Mouse (Mus musculus) mouse embryonic stem cell (cell line): Measurements from ENCODE around the gene Tmem237.

Experiments
- in situ Hi-C, 2 experiments: fragments of 300-500 bp; cut with MboI; formaldehyde crosslinking; loops; 1 replicate in 1 of 2; 3 replicates in 1 of 2; pipeline ENCODE4 v1.14.3; 2019 to 2020; ENCODE audit warnings: low sequenced_read_pairs in 2 of 2, low pct_unique_long_range_greater_than_20kb in 1 of 2, mixed read lengths in 1 of 2; ENCODE audit not compliant: unreplicated experiment in 1 of 2

Tmem237 gene

DNA sequence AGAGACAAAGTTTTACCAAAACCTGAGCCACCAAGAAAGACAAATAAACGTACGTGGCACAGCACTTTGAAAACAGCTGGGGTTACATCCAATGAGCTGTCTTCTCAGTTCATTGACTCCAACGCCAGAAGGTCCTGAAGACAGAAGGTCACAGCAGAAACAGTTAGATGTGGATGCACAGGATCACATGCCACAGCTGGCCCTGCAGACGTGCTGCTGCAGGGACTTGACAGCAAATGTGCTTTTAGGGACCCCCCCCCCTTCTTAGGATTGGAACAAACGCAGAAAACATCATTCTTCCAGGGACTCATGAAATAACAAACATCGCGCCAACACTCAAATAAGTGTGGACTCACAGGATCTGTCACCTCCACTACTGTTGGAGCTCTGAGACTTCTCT, 8.7 kb upstream of the Tmem237 start:
- in situ Hi-C loops = loop anchor here in 1 of 2 experiments (25.0 kb wide), 1 partner anchor 342 kb away; the partner anchor contains the start of gene Casp8

- in situ Hi-C loops = loop anchor here in 1 of 2 experiments (25.0 kb wide), 1 partner anchor 338 kb away; the partner anchor contains the start of gene Casp8
Observed at GRCm38 (mm10) chr1:59125558-59125957, 5.3 kb upstream of the Tmem237 start.

GRCm38 (mm10) chr1:59110524-59110923, 9.7 kb downstream of the Tmem237 start:
- in situ Hi-C loops = no loop called here

- in situ Hi-C loops = no loop called here
Observed at GRCm38 (mm10) chr1:59102071-59102470, 18.1 kb downstream of the Tmem237 start.

DNA sequence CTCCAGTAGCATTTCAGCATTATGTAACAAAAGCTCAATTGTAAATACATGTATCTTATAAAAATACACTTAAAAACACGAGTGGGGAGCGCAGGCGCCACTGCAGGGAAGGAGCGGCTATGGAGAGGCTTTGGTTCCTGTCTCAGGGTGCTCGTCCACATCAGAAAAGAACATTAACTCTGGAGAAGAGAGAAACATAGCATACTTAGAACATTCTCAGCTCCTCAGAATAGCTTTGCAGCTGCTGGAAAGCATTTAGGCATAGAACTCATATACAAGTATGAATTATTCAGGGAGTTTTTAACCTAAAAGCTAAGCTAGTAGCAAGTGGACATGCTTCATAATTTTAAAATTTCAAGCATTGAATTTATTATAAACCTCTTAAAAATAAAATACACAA, 19.2 kb downstream of the Tmem237 start:
- in situ Hi-C loops = no loop called here

DNA sequence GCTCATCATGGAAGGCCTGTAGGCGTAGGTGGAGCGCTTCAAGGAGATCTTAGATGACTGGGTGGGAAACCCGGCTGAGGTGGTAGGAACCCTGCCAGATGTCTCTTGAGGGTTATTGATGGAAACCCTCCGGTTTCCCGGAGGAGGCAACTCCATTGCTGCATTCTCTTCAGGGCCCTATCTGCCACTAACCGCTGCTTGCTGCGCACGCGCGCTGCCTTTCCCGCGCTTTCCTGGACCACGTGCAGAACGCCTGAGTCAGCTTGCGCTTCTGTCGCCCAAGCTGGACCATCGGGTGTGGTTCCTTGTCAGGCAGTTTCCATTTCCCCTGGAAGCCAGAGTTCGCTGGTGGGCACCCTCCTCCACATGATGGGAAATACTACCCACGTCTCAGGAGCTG, 25.5 kb downstream of the Tmem237 start, which contains the start of gene C2cd6:
C2cd6 (minus strand) TSS at position 196 of the 400 bp plus-strand sequence.
- in situ Hi-C loops = no loop called here

- in situ Hi-C loops = no loop called here
Observed at GRCm38 (mm10) chr1:59070867-59071266, 49.3 kb downstream of the Tmem237 start.

GRCm38 (mm10) chr1:59067976-59068375, 52.2 kb downstream of the Tmem237 start:
- in situ Hi-C loops = no loop called here

DNA sequence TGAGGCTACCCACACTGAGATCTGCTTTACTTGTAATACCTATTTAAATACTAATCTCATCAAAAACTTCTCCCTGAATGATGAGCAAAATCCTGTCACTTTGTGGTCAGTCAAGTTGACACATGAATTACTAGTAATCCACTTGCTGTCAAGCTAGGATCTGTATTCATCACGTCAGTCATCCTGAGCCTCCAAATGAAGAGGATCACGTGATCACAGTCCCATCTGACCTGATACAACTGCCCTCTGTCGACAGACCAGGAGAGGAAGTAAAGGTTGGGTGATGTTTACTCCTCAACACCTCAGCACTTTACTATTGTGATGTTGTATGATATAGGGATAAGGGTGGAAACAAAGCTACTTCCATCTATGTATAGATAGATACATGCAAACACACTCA, 56.5 kb downstream of the Tmem237 start:
- in situ Hi-C loops = no loop called here

DNA sequence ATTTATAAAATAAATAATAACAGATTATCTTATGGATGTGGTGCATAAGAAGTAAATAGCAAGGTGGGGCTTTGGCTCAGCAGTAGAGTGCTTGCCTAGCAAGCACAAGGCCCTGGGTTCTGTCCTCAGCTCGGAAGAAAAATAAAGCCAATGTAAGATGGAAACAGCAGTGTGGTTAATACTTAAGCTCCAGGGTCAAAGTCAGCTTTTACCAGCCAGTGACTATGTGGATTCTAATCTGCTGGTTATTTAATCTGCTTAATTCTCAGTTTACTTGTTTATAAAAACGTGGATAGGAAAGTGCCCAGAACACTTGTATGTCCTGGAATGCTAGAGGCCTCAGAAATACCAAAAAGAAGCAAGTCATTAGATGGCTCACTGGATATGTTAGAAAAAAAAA, 63.3 kb downstream of the Tmem237 start:
- in situ Hi-C loops = no loop called here

GRCm38 (mm10) chr1:59051306-59051705, 68.9 kb downstream of the Tmem237 start:
- in situ Hi-C loops = no loop called here
